Mouse (Mus musculus) cerebellum, postnatal 10 days (tissue): ENCODE data around the gene Ift80.
"Not testable (repeated sequence)": the region's sequence is repeated elsewhere in the genome, so short reads cannot be mapped to it uniquely, and the experiment has no call there.

Experiments
- DNase-seq, 2 experiments: peaks; one replicate each; pipeline ENCODE4 v3.0.0; 2021; ENCODE audit warnings: mixed read lengths in 2 of 2

The Ift80 gene

DNA sequence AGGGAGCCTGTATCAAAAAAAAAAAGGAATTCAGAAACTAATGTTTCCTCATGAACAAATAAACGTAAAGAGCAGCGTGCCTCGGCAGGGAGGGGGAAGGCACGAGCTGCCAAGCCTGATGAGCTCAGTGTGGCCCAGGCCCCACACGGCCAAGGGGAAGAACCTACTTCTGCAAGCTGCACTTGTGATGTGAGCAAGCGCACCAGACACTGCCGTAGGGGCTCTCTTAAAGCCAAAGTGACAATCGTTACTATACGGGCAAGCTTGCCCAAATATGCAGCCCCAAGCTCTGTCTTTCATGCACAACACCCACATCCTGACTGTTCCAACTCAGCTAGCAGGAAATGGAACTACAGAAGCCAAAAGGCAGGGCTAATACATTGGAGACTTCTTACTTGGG is 23.5 kb downstream of the Ift80 start:
- no peak for DNase-seq

DNA sequence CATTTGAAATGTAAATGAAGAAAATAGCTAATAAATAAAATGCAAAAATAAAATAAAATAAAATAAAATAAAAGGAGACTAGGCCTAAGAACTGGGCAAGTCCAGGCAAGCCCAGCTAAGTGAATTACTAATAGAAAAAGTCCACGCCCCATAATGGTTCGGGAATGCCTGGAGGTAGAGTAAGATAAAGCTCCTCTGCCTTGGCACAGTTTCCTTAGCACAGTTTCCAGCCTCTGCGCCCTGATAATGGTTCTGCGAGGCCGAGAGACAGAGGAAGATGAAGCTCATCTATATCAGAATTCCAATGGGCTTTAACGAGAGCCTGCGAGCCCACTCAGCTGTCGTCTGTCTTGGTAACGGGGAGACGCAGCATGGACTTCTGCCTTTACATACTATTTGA is 25.2 kb downstream of the Ift80 start:
- no peak for DNase-seq

DNA sequence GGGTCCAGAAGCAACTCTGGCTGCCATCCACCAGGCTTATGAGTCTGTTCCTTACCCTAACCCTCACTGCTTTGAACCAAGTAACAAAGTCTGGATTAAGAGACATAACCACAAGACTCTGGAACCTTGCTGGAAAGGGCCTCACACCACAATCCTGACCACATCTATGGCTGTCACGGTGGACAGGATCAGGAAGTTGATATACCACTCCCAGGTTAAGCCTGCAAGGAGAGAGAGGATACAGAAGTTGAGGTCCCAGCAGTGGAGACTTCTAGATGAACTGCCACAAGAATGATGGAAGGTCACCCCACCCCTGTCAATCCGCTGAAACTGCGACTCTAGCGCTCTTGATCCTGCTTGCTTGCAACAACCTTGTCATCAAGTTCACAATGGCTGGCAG is 26.7 kb downstream of the Ift80 start:
- DNase-seq = no peak

DNA sequence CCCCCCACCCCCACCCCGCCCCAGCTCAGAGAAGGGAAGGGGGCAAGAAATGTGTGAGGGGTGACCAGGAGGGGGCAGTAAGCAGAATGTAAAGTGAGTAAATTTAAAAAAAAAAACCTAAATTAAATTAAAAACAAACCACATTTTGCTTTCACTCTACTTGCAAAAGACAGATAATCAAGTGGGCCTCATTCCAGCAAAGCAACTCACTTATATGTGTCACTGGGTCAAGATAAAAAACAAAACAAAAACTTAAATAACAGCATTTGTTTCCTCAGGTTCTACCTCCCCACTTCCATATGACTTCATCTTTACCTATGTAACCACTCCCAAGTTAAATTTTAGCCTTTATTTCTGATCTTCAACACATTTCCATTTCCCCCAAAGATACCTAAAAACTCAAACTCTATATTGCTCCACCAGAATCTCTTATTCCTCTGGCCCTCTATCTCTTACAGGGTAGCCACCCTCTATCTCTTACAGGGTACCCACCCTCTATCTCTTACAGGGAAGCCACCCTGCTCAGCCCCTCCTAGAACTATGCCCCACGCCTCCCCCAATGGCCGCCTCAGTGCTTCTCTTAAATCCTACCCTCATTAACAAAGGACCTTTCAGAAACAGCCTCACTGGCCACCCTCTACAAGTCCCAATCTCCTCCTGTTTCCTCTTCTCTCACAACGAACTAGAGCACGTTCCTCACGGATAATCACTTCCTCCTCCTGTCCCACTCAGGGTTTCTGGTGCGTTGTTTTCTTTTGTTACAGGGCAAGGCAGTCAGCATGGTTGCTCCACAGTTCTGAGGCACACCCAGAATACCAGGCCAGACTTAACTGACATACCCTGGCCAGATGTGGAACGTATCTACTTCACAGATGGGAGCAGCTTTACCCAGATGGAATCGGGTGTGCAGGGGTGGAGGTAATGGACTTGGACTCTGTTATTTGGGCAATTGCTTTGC is 28.6 kb downstream of the Ift80 start:
- no peak for DNase-seq

DNA sequence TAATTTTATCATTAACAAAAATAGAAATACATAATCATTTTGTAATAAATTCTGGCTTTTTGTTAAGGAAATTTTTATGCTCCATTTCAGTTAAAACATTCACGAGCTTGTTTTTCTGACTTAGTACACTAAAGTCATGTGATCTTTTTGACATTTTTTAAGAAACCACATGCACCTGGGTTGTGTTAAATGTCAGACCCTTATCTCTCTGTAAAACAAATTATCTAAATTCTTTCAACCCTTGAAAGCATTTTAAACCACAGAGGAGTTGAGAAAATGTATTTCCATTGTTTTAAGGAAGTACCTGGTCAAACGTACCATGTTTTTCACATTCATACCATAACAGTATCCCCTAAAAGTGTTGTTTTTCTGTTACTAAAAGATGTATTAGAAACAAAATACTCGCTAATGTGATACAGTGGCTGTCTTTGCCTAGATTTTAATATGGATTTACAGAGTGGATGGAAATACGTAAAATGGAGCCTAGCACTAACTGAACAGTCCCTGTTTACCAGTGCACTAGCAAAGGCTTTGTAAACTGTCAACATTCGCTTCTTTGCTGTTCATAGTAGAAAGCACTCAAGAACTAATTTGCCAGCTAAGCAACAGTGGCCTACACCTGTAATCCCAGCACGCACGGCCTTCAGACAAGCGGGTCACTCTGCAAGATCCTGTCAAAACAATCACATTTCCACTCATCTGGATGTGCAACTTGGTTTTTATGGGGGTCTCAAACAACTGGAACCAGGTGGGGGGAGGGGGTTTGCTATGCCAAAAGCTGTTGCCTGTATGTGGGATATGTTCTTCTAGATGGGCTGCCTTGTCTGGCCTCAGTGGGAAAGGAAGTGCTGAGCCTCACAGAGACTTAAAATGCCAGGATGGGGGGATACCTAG is 29.5 kb downstream of the Ift80 start:
- no peak for DNase-seq

DNA sequence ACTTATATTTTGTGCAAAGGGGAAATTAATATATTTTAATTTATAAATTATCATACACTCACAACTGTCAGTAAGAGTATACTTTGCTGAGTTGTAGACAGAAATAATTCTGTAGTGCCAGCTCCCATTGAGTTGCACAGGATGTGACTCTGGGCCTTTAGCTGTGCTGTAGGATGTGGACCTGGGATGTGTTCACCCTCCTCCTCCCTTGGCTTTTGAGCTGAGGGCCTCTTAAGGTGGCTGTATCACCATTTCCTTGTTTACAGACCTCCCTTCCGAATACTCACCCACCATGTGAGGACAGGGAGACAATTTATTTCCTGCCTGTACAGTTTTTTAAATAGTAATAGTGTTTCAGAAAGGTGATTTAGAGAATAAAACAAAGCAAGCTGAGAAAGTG is 30.8 kb downstream of the Ift80 start:
- DNase-seq = no peak

DNA sequence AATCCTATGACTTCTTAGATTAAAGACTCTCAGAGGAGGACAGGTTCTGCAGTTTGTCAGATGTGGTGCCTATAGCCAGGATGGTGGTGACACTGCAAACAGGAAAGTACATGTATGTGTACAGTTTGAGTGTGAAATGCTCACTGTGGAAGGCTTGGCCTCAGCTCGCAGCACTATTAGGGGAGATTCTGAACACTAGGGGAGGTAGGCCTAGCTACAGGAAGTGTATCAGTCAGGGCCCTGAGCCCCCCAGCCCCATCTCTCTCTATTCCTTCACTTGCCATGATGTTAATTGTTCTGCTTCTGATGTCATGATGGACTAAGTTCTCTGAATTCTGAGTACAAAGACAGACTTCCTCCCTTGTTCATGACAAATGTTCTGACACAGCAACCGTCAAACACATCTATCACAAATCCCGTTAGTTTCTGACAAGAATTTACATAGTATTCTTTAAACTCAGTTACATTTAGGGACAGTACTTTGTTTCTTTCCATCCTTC is 35.2 kb downstream of the Ift80 start:
- DNase-seq = no peak

DNA sequence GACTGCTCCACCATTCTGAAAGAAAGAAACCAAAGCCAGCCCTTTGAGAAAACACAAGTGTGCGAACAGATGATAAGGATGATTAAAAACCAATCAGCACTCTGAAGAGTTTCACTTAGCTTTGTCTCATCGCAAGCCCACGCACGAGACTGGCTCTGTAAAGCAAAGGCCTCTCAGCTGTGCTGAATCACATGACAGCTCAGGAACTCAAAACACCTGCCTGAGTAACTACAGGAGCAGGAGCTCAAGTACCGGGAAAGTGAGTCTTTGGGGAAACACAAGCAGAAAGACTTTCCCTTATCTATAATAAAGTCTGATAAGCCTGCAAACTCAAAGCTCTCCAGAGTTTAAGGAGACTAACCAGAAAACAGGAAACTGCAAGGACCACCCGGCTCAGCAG is 37.0 kb downstream of the Ift80 start:
- DNase-seq = no peak

DNA sequence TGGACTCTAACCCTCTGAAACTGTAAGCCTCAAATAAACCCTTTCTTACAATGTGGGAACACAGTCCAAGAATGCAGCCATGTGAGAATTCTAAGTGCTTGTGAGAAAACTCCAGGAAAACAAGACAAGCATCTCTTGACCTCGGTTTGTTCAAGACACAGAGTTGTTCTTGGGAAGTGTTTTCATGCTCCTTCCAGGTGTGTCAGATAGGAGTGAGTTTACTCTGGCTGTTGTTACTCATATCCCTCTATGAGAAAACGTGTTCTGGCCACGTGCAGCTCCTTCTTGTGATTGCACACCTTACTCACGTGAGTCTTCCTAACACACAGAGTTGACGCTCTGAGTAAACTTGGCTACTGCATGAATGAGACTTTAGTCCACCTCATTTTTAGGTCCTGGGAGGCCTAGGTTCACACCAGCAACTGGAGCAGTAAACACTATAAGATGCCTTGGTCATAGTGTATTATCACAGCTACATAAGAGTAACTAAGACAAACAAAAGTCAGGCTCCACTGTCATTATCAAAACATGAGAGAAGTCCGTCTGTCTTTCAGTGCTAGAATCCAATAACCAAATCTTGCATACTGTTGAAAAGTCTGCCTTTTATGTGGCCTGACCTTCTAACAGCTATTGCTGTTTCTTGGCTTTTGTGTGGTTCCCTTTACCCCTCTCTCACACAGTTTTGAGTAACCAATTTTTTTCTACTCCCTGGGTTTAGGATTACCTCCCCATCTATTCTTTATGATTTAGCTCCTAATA is 37.7 kb downstream of the Ift80 start:
- no peak for DNase-seq

DNA sequence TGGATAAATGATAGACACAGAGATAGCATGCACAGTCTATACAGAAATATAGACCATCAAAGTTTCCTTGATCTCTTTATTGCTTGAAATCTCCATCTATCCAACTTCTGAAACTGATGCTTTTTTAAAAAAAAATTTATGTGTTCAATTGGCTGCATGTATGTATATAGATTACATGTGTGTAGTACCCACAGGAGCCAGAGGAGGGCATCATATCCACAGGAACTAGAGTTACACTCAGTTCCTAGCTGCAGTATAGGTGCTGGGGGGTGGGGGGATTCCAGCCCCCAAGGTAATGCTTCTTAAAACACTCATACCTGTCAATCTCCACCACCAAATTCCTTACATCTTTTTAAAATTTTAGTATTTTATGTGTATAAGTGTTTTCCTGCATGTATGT is 39.7 kb downstream of the Ift80 start:
- DNase-seq = peak; percentile 32 to 52

DNA sequence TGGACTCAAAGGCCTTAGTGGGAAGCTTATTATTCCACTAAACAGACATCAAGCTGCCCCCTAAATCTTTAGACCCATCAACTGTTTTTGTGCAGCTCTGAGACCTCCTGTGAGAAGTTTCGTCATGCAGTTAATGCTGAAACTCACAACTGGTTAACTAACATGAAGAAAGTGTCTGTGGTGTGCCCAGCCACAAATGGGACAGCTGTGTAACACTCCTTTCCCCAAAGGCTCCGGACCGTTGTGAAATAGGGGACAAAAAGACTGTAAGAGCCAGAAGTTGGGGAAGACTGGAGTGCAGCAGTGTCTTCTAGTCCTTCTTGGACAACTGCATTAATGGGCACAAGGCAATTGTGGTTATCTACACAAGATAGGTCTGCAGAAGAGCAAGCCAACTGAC is 47.0 kb downstream of the Ift80 start:
- no peak for DNase-seq

DNA sequence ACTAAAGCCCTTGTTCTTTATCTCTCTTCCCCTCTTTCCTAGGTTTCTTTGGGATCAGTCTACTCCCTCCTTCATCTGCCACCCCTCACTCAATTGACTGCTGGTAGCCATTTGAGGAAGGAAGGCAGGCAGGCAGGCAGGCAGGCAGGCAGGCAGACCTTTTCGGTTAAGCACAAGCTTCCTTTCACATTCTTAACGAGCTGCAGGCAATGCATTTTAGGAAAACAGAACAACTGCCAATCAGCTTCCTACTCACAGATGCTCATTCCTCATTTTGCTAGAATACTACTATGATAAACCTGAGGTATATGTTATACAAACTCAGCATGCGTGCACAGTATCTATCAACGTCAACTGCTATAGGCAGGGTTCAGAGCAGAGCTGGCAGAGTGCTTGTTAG is 47.9 kb downstream of the Ift80 start:
- no peak for DNase-seq

DNA sequence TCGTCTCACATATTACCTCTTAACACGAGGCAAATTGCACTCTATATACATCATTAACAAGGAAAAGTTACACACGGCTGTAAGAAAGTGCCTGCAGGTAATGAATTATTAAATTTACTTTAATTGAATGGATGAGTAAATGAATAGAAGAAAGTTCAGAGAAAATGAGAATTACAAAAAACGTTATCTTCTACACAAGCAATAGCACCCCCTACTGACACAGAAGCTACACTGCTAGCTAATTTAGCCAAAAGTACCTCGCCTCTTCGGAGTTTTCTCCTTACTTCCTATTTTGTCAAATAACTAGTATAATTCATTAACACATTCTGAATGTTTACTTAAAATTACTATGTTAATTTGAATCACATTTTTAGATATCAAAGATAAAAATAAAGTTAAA is 49.9 kb downstream of the Ift80 start:
- DNase-seq = peak; percentile 46 to 66

DNA sequence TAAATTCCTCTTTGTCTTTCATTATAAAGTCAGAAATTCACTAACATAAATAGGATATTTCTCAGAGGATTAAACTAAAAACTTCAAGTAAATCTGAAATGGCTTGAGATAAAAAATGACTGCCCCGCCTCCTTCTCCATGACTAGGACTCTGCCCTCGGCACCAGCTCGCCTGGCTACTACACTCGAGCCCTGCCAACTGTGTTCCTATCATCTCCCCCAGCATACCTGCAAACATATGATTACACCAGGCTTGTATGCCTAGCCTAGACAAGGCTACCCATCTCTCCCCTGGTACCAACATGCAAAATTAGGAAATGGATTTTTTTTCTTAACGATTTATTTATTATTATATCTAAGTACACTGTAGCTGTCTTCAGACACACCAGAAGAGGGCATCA is 51.7 kb downstream of the Ift80 start:
- DNase-seq = no peak

DNA sequence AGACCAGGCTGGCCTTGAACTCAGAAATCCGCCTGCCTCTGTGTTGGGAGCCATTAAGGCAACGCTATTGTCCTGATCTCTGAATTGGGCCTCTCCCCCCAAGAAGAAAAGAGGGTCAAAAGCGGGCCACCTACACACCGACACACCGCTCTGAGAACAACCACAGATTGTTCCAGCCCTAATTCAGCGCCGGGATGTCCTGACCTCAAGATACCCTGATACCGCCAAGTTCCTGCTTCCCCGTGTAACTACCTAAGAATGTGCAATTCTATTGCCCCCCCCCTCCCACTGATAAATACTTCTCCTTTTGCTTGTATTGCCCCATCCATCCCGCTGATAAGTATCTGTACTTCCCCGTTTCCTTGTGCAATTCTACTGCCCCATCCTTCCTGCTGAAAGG is 52.4 kb downstream of the Ift80 start:
- DNase-seq = not testable (repeated sequence)

DNA sequence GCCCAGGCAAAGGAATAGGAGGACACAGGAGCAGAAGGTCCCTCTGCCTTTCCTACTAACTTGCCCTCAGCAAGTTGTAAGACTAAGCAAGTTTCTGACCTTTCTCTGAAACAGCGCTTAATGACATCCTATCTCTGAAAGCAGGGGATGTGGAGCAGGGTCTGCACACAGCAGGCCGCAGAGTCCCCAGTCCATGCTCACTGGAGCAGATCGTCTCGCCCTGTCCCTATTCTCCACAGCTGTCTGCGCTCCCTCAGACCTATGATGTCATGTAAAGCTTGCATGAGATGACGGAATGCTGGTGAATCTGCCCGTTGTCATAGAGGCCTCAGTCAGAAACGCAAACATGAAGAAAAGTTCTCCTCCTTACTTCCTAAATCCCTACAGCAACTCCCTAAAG is 55.0 kb downstream of the Ift80 start:
- no peak for DNase-seq

DNA sequence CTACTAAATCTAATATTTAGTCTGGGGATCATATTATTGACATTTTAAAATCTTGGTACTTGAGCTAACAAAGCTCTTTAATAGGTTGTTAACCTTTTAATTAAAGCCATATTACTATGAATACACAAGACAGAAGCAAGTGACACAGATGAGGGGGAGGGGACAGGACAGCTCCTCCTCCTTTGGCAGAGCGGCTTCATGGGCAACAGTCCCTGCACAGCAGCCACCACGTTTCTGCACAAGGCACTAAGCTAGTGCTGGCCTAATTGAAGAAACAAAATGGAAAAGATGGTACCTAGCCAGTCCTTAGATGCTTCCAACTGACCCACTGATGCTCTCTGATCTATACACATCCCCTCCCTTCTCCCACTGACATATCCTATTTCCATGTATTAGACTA is 55.5 kb downstream of the Ift80 start:
- peak; percentile 82 to 84 for DNase-seq

DNA sequence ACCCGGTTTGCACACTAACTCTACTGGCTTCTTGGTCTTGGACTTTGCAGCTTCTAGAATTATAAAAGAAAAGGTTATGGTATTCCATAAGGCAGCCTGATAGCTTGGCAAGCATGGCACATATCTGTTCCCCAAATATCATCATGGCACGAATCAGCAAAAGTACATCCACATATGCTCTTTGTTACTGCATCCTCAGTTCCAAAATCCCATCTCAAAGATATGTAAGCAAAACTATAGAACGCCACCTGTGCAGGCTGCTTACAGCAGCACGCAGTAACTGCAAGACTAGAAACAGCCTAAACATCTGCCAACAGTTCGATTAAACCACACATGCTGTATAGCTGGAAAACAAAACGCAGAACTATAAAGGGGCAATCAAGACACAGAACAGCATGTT is 62.5 kb downstream of the Ift80 start:
- no peak for DNase-seq

DNA sequence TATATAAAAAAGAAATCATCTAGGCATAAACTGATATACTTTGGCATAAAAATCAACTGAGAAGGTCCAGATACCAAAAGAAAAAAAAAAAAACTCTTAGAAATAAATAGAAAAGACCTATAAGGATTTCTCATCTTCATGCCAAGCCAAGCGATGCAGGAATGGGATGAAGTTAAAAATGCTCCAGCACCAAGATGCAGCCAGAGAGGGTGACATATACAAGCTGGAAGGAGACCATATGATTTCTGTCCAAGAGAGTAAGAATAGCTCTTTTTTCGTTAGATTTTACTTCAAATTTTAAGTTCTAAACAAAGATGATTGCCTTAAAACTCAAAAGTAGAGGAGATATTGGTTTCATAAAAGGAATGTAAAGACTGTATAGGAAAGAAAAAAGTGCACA is 64.1 kb downstream of the Ift80 start:
- DNase-seq = no peak

DNA sequence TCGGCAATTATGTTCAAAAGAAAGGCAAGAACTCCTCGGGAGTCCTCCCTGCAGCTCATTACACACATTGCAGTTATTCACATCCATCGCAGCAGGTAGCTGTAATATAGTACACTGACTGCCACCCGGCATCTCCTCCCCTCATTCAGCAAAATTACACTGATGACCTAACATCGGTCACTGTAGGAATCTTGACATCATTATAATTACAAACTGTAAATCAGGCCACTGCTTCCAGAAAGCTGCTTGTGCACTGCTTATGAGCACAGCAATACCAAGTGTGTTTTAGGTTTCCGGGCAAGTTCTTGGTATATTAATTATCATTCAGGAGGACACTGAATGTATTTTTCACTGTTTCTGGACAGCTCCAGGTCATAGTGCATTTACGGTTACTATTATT is 65.1 kb downstream of the Ift80 start:
- DNase-seq = no peak

DNA sequence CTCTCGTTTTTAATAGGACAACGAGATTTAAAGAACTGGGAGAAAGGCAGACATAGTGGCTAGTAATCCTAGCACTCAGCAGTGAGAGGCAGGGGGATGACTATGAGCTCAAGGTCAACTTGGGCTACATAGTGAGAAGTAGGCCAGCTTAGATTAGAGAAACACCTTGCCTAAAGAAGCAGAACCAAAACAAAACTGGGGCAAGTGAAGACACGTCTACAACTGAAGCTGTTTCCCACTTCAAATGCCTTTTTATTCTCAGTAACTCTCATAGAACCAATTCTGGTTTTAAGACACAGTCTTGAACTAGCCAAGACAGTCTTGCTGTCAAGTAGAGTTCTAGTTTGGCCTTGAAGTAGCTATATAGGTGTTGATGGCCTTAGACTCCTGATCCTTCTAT is 67.7 kb downstream of the Ift80 start:
- DNase-seq = no peak

DNA sequence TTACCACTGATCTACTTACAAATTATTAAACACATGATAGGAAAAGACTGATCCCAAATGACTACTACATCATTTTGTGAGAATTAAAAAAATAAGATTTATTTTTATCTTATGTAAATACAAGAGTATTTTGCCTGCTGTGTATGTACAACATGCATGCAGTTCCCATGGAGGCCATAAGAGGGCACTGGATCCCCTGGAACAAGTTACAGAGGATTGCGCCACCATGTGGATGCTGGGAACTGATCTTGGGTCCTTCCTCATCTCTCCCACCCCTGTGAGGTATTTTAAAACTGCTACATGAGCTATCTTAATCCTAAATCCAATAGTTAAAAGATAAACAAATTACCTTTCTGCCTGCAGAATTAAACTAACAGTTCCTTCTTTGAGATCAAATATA is 68.9 kb downstream of the Ift80 start:
- peak; percentile 33 to 57 for DNase-seq

DNA sequence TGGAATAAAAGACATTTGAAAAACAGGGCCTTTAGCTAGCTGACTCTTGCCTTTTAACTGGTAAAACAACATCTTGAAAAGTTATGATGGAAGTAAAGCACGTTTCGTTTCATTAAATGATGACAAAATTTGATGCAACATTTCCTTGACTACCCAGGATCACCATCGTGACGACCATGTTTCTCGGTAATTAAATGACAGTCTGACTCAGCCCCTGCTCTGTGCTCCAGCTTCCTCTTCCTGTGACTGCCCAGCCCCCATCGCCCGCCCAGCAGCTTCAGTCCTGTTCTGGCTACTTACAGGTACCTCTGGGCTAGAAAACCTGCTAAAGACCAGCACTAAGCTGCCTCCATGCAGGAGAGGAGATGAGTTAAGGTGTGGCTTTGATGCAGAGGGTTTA is 70.1 kb downstream of the Ift80 start:
- no peak for DNase-seq
